Mouse (Mus musculus) small intestine, adult 2 months (tissue): ENCODE measurements around the gene Dnajb14.
"Not testable (repeated sequence)": the region's sequence is repeated elsewhere in the genome, so short reads cannot be mapped to it uniquely, and the experiment has no call there.

Experiments
- CTCF ChIP-seq: fragments of 200-500 bp; IDR thresholded peaks from 2 replicates; pipeline ENCODE4 v1.5.1; 2012; ENCODE audit warnings: low read depth, mild to moderate bottlenecking, control low read depth, inconsistent platforms, low read length, moderate library complexity, mixed read lengths; ENCODE audit not compliant: insufficient replicate concordance, insufficient read length; ENCODE audit errors: extremely low read depth
- POLR2A ChIP-seq: fragments of 200-500 bp; IDR thresholded peaks from 2 replicates; pipeline ENCODE4 v1.6.1; 2012; ENCODE audit warnings: low read depth, mild to moderate bottlenecking, control low read depth, inconsistent platforms, low read length, moderate library complexity

DNA sequence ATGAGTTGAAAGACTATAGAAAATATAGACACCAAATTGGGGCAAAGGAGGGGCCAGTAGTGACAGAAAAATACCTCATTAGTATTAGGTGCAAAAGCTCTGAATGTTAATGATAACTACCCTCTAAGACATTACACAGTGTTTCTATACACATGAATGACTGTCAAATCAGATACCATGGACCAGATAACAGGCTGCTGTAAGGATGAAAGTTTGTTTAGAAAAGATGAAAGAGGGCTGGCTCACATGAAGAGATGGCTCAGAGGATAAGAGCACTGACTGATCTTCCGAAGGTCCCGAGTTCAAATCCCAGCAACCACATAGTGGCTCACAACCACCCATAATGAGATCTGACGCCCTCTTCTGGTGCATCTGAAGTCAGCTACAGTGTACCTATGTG, 83.8 kb downstream of the Dnajb14 start:
- not testable (repeated sequence) for TF ChIP-seq CTCF, POLR2A
